Mouse (Mus musculus) forebrain, embryonic 16.5 days (tissue): ENCODE measurements at regions not wholly inside any gene's neighbourhood (a gene's known extent, or its start where the extent isn't known, plus 50 kb on each side); places are given as distances from the start of the nearest gene placed in this dataset.

Source experiments
- ATAC-seq: fragments of 200-750 bp; cut with Nextera tagmentation; 2 replicates; pipeline ENCODE4 v1.8.0; 2017; ENCODE audit warnings: mild to moderate bottlenecking, moderate library complexity
- H3K27ac ChIP-seq: fragments of 300-500 bp; sonication (generic); 2 replicates; pipeline ENCODE4 v1.5.1; 2014; ENCODE audit warnings: low read length, control low read depth
- H3K27me3 ChIP-seq: fragments of 300-500 bp; sonication (generic); replicated peaks from 2 replicates; pipeline ENCODE4 v1.6.1; 2014; ENCODE audit warnings: low read length; ENCODE audit not compliant: control insufficient read depth, insufficient read depth
- H3K36me3 ChIP-seq: fragments of 300-500 bp; sonication (generic); 2 replicates; pipeline ENCODE4 v1.6.1; 2014; ENCODE audit not compliant: control insufficient read depth, insufficient read depth
- H3K4me1 ChIP-seq: fragments of 300-500 bp; sonication (generic); replicated peaks from 2 replicates; pipeline ENCODE4 v1.6.1; 2014; ENCODE audit warnings: low read length; ENCODE audit not compliant: control insufficient read depth, insufficient read depth
- H3K4me2 ChIP-seq: fragments of 300-500 bp; sonication (generic); 2 replicates; pipeline ENCODE4 v1.6.1; 2014; ENCODE audit warnings: mild to moderate bottlenecking, low read length, control low read depth
- H3K4me3 ChIP-seq: fragments of 300-500 bp; sonication (generic); replicated peaks from 2 replicates; pipeline ENCODE4 v1.5.1; 2014; ENCODE audit warnings: mild to moderate bottlenecking, low read length, control low read depth
- H3K9ac ChIP-seq: fragments of 300-500 bp; sonication (generic); replicated peaks from 2 replicates; pipeline ENCODE4 v1.6.1; 2014; ENCODE audit warnings: low read depth, low read length, control low read depth
- H3K9me3 ChIP-seq: fragments of 300-500 bp; sonication (generic); 2 replicates; pipeline ENCODE4 v1.6.1; 2016; ENCODE audit warnings: low read length; ENCODE audit not compliant: control insufficient read depth
- WGBS: fragments of 180-500 bp; shearing (Covaris S2); extraction: QIAGEN DNeasy Blood & Tissue Kit; methylation state at CpG from one replicate; pipeline ENCODE4 v1.1.7; 2014; 5-methylcytosine and 5-hydroxymethylcytosine counted together

- 82% methylated on average over 11 of the region's 11 CpGs for WGBS
- no peak overlapping the region for H3K4me3 ChIP-seq
- H3K27me3 ChIP-seq, result no peaks in the 10 kb centered on the region
- no peak for ATAC-seq
- no peak overlapping the region for H3K4me2 ChIP-seq
- no peak overlapping the region for H3K27ac ChIP-seq
- H3K4me1 ChIP-seq, result no peaks in the 10 kb centered on the region
- H3K9ac ChIP-seq, result no peak overlapping the region
- no peaks in the 10 kb centered on the region for H3K9me3 ChIP-seq
- no peaks in the 10 kb centered on the region for H3K36me3 ChIP-seq
These were observed 157.5 kb upstream of the Serpine2 start for GRCm38 (mm10) chr1:80018391-80019065.

GRCm38 (mm10) chr1:80015474-80015873, 154.5 kb upstream of the Serpine2 start:
- ATAC-seq, result no peak
- Histone ChIP-seq H3K27ac (no peak overlapping the region), H3K9me3 (no peaks in the 10 kb centered on the region), H3K9ac (no peak overlapping the region), H3K4me2 (no peak overlapping the region), H3K27me3 (no peaks in the 10 kb centered on the region), H3K4me1 (no peaks in the 10 kb centered on the region), H3K36me3 (no peaks in the 10 kb centered on the region), H3K4me3 (no peak overlapping the region)
- WGBS, result 88% methylated on average over 5 of the region's 5 CpGs

- Histone ChIP-seq H3K9ac (no peak overlapping the region), H3K4me2 (no peak overlapping the region), H3K27ac (no peak overlapping the region), H3K9me3 (no peaks in the 10 kb centered on the region), H3K36me3 (no peaks in the 10 kb centered on the region), H3K4me3 (no peak overlapping the region), H3K27me3 (no peaks in the 10 kb centered on the region), H3K4me1 (no peaks in the 10 kb centered on the region)
- ATAC-seq, result no peak
- WGBS, result 86% methylated on average over 2 of the region's 2 CpGs
These were observed 153.6 kb upstream of the Serpine2 start for GRCm38 (mm10) chr1:80014586-80014985.

- Histone ChIP-seq H3K27me3 (no peaks in the 10 kb centered on the region), H3K4me1 (no peaks in the 10 kb centered on the region), H3K27ac (no peak overlapping the region), H3K36me3 (no peaks in the 10 kb centered on the region), H3K4me2 (no peak overlapping the region), H3K9me3 (no peaks in the 10 kb centered on the region), H3K4me3 (no peak overlapping the region), H3K9ac (no peak overlapping the region)
- no peak for ATAC-seq
- 40% methylated on average over 4 of the region's 4 CpGs for WGBS
These were observed 149.7 kb upstream of the Serpine2 start for GRCm38 (mm10) chr1:80010724-80011123.

- Histone ChIP-seq H3K27me3 (no peaks in the 10 kb centered on the region), H3K9me3 (no peaks in the 10 kb centered on the region), H3K4me3 (no peak overlapping the region), H3K4me2 (no peak overlapping the region), H3K36me3 (no peaks in the 10 kb centered on the region), H3K4me1 (no peaks in the 10 kb centered on the region), H3K9ac (no peak overlapping the region), H3K27ac (no peak overlapping the region)
- no peak for ATAC-seq
- 83% methylated on average over 11 of the region's 11 CpGs for WGBS
These were observed 138.1 kb upstream of the Serpine2 start for GRCm38 (mm10) chr1:79999081-79999480.

GRCm38 (mm10) chr1:79997911-79998310, 136.9 kb upstream of the Serpine2 start:
- Histone ChIP-seq H3K36me3 (no peaks in the 10 kb centered on the region), H3K27me3 (no peaks in the 10 kb centered on the region), H3K4me1 (no peaks in the 10 kb centered on the region), H3K9ac (no peak overlapping the region), H3K4me2 (no peak overlapping the region), H3K4me3 (no peak overlapping the region), H3K9me3 (no peaks in the 10 kb centered on the region), H3K27ac (no peak overlapping the region)
- no peak for ATAC-seq
- WGBS, result 90% methylated on average over 10 of the region's 10 CpGs

GRCm38 (mm10) chr1:79997456-79997855, 136.5 kb upstream of the Serpine2 start:
- H3K4me3 ChIP-seq, result no peak overlapping the region
- H3K4me2 ChIP-seq, result no peak overlapping the region
- ATAC-seq, result no peak
- no peak overlapping the region for H3K27ac ChIP-seq
- H3K36me3 ChIP-seq, result no peaks in the 10 kb centered on the region
- H3K4me1 ChIP-seq, result no peaks in the 10 kb centered on the region
- 97% methylated on average over 6 of the region's 6 CpGs for WGBS
- no peaks in the 10 kb centered on the region for H3K27me3 ChIP-seq
- no peaks in the 10 kb centered on the region for H3K9me3 ChIP-seq
- no peak overlapping the region for H3K9ac ChIP-seq

GRCm38 (mm10) chr1:79984721-79985120, 123.7 kb upstream of the Serpine2 start:
- no peaks in the 10 kb centered on the region for H3K9me3 ChIP-seq
- no peak overlapping the region for H3K9ac ChIP-seq
- H3K4me2 ChIP-seq, result no peak overlapping the region
- H3K27me3 ChIP-seq, result no peaks in the 10 kb centered on the region
- WGBS, result 83% methylated on average over 3 of the region's 3 CpGs
- H3K4me3 ChIP-seq, result no peak overlapping the region
- no peaks in the 10 kb centered on the region for H3K4me1 ChIP-seq
- ATAC-seq, result no peak
- no peaks in the 10 kb centered on the region for H3K36me3 ChIP-seq
- H3K27ac ChIP-seq, result no peak overlapping the region

- Histone ChIP-seq H3K4me1 (no peaks in the 10 kb centered on the region), H3K27ac (no peak overlapping the region), H3K4me2 (no peak overlapping the region), H3K27me3 (no peaks in the 10 kb centered on the region), H3K9ac (no peak overlapping the region), H3K9me3 (no peaks in the 10 kb centered on the region), H3K36me3 (no peaks in the 10 kb centered on the region), H3K4me3 (no peak overlapping the region)
- 87% methylated on average over 13 of the region's 13 CpGs for WGBS
- no peak for ATAC-seq
These were observed 121.8 kb upstream of the Serpine2 start for GRCm38 (mm10) chr1:79982678-79983280.
